Mouse (Mus musculus) intestine, embryonic 14.5 days (tissue): ENCODE measurements at regions not wholly inside any gene's neighbourhood (a gene's known extent, or its start where the extent isn't known, plus 50 kb on each side); places are given as distances from the start of the nearest gene placed in this dataset.

Source experiments
- ATAC-seq: fragments of 200-750 bp; cut with Nextera tagmentation; replicated peaks from 2 replicates; pipeline ENCODE4 v1.8.0; 2017; ENCODE audit warnings: low read depth, moderate number of reproducible peaks, moderate TSS enrichment, moderate library complexity; ENCODE audit not compliant: low FRiP score, low TSS enrichment
- DNase-seq: peaks from one replicate; pipeline ENCODE4 v3.0.0-alpha.2; 2018; ENCODE audit warnings: low spot score
- H3K27ac ChIP-seq: fragments of 300-500 bp; sonication (generic); 2 replicates; pipeline ENCODE4 v1.5.1; 2014; ENCODE audit warnings: low read depth, mild to moderate bottlenecking, control low read depth
- H3K27me3 ChIP-seq: fragments of 300-500 bp; sonication (generic); replicated peaks from 2 replicates; pipeline ENCODE4 v1.6.1; 2014; ENCODE audit warnings: low read length, control low read depth; ENCODE audit not compliant: control insufficient read depth, insufficient read depth
- H3K36me3 ChIP-seq: fragments of 300-500 bp; sonication (generic); 2 replicates; pipeline ENCODE4 v1.6.1; 2014; ENCODE audit warnings: low read length, control low read depth; ENCODE audit not compliant: control insufficient read depth, insufficient read depth
- H3K4me1 ChIP-seq: fragments of 300-500 bp; sonication (generic); replicated peaks from 2 replicates; pipeline ENCODE4 v1.6.1; 2014; ENCODE audit warnings: low read length, control low read depth, mixed read lengths; ENCODE audit not compliant: control insufficient read depth, insufficient read depth
- H3K4me2 ChIP-seq: fragments of 300-500 bp; sonication (generic); 2 replicates; pipeline ENCODE4 v1.6.1; 2014; ENCODE audit warnings: low read length
- H3K4me3 ChIP-seq: fragments of 300-500 bp; sonication (generic); 2 replicates; pipeline ENCODE4 v1.5.1; 2014; ENCODE audit warnings: low read depth, low read length, control low read depth, mixed read lengths
- H3K9ac ChIP-seq: fragments of 300-500 bp; sonication (generic); 2 replicates; pipeline ENCODE4 v1.6.1; 2014; ENCODE audit warnings: mild to moderate bottlenecking, low read length
- H3K9me3 ChIP-seq: fragments of 300-500 bp; sonication (generic); 2 replicates; pipeline ENCODE4 v1.6.1; 2016; ENCODE audit warnings: low read length, control low read depth; ENCODE audit not compliant: control insufficient read depth
- WGBS: fragments of 180-500 bp; shearing (Covaris S2); extraction: QIAGEN DNeasy Blood & Tissue Kit; methylation state at CpG from one replicate; pipeline ENCODE4 v1.1.7; 2014; 5-methylcytosine and 5-hydroxymethylcytosine counted together

DNA sequence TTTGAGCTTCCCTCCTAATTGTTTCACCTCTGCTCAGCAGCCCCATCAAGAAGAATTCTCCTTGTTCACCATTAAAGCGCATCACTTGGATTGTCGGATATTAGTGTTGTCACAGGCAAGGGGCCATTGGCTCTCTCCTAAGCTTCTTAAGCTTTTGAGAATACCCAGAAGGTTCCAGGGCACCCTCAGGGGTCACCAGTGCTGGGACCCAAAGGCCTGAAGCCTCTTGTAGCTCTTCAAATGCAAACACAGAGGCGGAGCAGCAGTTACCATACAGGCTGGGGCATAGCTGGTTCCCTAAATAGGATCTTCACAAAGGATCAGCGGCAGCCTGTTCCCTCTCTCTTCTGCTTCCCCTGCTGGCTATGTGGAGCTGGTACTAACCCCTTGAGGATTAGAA, 175.3 kb upstream of the A230072I06Rik start:
- Histone ChIP-seq H3K27ac (no peak overlapping the region), H3K4me2 (no peak overlapping the region), H3K4me1 (no peaks in the 10 kb centered on the region), H3K27me3 (no peaks in the 10 kb centered on the region), H3K9me3 (no peaks in the 10 kb centered on the region), H3K36me3 (no peaks in the 10 kb centered on the region), H3K9ac (no peak overlapping the region), H3K4me3 (no peak overlapping the region)
- WGBS = 66% methylated on average over 4 of the region's 4 CpGs
- ATAC-seq (no peak), DNase-seq (no peak)

DNA sequence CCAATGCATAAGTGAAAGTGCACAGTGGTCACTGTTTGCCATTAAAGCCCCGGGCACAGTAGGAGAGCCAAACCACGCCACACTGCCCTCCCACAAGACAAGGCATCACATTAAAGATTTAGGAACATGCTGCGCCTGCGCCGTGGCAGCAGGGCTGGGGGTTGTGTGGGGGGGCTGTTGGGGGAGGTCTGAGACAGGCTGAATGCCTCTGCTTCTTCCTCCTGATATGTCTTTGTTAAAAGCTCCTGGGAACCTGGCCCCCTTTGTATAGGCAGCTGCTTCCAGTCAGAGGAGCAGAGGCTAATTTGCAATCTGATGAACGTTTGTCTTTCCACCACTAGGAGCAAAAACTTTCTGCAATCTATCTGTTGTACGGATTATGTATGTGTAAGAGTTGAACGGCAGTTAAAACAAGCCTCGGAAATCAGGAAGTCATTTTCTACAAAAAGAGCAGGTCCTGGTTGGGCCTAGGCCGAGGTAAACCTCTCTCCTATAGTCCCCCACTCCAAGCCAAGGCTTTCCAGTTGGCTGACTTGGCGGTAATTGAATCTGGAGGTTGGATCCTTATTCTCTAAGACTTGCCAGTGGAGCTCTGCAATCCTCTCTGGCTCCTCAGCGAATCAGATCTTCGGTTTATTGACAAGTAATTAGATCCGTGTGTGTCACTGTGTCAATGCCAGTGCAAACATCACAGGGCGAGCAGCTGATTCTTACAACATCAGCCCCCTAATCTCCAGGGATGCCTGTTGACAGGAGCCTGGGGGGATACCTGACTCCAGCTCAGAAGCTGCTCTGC, 173.3 kb upstream of the A230072I06Rik start:
- 50% methylated on average over 15 of the region's 15 CpGs for WGBS
- no peak for ATAC-seq
- no peak for DNase-seq

DNA sequence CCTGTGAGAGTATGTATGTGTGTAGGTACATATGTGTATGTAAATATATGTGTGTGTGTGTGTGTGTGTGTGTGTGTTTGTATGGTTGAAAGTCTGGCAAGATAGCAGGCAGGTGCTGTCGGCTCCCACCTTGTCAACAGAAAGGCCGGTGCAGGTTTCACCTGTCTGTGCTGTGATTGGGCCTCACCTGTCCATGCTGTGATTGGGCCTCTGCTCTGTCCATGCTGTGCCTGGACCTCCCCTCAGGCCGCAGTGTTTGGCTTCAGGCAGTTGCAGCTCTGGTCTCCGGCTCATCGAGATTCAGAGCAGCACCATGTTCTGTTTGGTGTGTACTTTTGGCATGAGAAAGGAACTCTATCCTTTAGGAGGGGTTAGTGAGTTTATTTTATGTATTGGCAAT, 170.0 kb upstream of the A230072I06Rik start:
- no peak for DNase-seq
- 52% methylated on average over 5 of the region's 5 CpGs for WGBS

More for the DNA sequence above, 173.3 kb upstream of the A230072I06Rik start:
- Histone ChIP-seq H3K27ac (no peak overlapping the region), H3K4me3 (no peak overlapping the region), H3K9ac (no peak overlapping the region), H3K36me3 (no peaks in the 10 kb centered on the region), H3K4me1 (no peaks in the 10 kb centered on the region; the same call in 1 of the 2 replicates), H3K9me3 (no peaks in the 10 kb centered on the region), H3K27me3 (no peaks in the 10 kb centered on the region), H3K4me2 (no peak overlapping the region)

DNA sequence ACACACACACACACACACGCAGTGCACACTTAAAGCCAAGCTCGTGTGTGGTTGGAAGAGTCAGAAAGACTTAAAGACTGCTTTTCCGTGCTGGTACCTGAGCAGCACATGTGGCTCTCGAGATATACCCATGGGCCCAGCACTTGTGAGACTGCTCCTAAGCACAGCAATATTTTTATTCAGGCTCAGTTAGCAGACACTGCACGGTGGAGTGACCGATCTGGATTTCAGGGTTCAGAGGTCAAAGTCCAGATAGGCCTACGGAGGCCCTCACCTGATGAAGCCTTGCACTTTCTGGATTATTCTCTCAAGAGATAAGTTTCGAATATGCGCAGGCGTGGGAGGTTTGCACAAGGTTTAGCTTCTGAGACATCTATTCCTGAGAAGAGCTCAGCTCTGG, 167.0 kb upstream of the A230072I06Rik start:
- Histone ChIP-seq H3K9me3 (no peaks in the 10 kb centered on the region), H3K4me3 (no peak overlapping the region), H3K27me3 (no peaks in the 10 kb centered on the region), H3K4me2 (no peak overlapping the region), H3K9ac (no peak overlapping the region), H3K4me1 (no peaks in the 10 kb centered on the region; the same call in 1 of the 2 replicates), H3K36me3 (no peaks in the 10 kb centered on the region), H3K27ac (no peak overlapping the region)
- WGBS = 65% methylated on average over 10 of the region's 10 CpGs
- ATAC-seq = no peak
- no peak for DNase-seq

More for the DNA sequence above, 170.0 kb upstream of the A230072I06Rik start:
- Histone ChIP-seq H3K27me3 (no peaks in the 10 kb centered on the region), H3K9ac (no peak overlapping the region), H3K36me3 (no peaks in the 10 kb centered on the region), H3K9me3 (no peaks in the 10 kb centered on the region), H3K4me1 (no peaks in the 10 kb centered on the region; the same call in 1 of the 2 replicates), H3K4me3 (no peak overlapping the region), H3K27ac (no peak overlapping the region), H3K4me2 (no peak overlapping the region)
- ATAC-seq = no peak

DNA sequence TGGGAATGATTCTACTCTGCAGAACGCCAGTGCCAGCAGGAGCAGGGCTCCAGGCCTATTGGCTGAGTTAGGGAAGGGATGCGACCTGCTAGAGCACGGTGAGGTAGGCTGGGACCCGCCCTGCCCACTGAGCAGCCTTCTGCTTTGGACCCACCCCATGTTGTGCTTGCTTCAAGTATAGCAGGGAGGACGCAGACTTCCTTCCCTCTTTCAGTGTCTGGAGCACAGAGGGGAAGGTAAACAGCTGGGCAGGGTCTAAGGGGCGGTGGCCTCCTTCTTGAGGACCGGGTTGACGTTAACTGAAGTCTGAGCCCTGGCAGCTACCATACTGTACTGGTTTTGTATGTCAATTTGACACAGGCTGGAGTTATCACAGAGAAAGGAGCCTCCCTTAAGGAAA, 165.6 kb upstream of the A230072I06Rik start:
- no peak for ATAC-seq
- WGBS = 23% methylated on average over 8 of the region's 8 CpGs
- Histone ChIP-seq H3K4me1 (no peaks in the 10 kb centered on the region; the same call in 1 of the 2 replicates), H3K27ac (no peak overlapping the region), H3K4me3 (no peak overlapping the region), H3K4me2 (no peak overlapping the region), H3K27me3 (no peaks in the 10 kb centered on the region), H3K9ac (no peak overlapping the region), H3K9me3 (no peaks in the 10 kb centered on the region), H3K36me3 (no peaks in the 10 kb centered on the region)
- DNase-seq = no peak

DNA sequence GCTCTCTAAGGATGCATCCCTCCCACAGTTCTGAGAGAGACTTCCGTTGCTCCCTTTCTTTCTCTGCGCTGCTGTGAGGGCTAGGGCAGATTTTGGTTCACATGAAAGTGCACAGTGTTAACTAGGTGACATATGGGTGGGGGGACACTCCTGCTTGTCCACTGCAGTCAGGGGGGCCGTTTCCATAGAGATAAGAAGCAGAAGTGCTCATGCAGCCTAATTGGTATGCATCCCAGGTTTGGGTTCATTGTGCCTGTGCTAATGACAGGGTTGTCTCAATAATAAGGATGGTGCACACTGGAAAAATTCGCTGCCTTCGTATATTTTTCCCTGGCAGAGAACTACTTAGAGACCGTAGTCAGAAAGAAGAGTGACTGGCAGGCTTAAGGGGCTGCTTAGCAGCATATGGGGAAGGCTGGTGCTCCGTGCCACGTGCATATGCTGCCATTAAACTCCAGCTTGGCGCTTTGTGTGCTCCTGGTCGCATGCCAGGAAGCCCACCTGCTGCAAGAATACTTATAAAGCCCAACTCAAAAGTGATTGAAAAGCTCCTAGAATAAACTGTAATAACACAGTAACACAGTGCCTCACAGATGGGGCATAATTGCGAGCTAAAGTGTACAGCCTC, 152.1 kb upstream of the A230072I06Rik start:
- Histone ChIP-seq H3K36me3 (no peaks in the 10 kb centered on the region), H3K4me2 (no peak overlapping the region), H3K4me3 (no peak overlapping the region), H3K27me3 (peaks cover 5% of the 10 kb centered on the region), H3K9me3 (0 out of 2 replicates have a peak, but pooled peaks cover 3% of the 10 kb centered on the region), H3K9ac (no peak overlapping the region), H3K4me1 (no peaks in the 10 kb centered on the region), H3K27ac (no peak overlapping the region)
- WGBS = 61% methylated on average over 11 of the region's 11 CpGs
- DNase-seq (no peak), ATAC-seq (no peak)

DNA sequence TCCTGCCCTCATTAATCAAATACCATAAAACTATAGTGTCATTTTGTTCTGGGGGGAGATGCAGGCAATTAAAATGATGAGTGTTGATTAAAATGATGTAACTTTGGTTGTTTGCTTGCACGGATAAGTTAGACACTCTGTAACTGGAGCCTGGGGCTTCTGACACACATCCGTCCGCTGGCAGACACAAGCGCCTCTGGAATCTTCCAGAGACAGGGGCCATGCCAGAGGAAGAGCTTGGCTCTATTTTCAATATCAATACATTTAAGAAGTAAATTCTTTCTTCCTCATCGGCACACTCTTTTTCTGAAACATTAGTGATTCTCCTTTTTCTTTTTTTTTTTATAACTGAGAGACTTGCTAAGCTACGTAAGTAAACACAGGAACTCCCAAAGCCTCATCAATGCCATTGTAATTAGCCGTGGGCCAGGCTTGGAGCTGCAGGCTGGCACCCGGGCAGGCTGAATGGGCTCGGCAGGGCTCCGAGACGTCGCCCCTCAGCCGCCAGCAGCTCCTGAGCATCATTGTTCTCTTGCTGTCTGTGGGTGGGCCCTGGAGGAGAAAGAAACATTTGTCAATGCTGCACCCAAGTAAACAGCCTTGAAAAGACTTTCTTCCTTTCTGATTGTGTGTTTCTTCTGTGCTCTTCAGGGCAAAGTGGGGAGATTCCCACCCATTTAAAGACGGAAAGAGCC, 151.4 kb upstream of the A230072I06Rik start:
- no peak overlapping the region for H3K9ac ChIP-seq
- no peak for DNase-seq
- WGBS = 36% methylated on average over 14 of the region's 14 CpGs
- H3K4me3 ChIP-seq = no peak overlapping the region
- H3K4me1 ChIP-seq = no peaks in the 10 kb centered on the region
- no peak overlapping the region for H3K4me2 ChIP-seq
- peaks cover 5% of the 10 kb centered on the region for H3K27me3 ChIP-seq
- no peak for ATAC-seq
- no peak overlapping the region for H3K27ac ChIP-seq
- 0 out of 2 replicates have a peak, but pooled peaks cover 3% of the 10 kb centered on the region for H3K9me3 ChIP-seq
- H3K36me3 ChIP-seq = no peaks in the 10 kb centered on the region

DNA sequence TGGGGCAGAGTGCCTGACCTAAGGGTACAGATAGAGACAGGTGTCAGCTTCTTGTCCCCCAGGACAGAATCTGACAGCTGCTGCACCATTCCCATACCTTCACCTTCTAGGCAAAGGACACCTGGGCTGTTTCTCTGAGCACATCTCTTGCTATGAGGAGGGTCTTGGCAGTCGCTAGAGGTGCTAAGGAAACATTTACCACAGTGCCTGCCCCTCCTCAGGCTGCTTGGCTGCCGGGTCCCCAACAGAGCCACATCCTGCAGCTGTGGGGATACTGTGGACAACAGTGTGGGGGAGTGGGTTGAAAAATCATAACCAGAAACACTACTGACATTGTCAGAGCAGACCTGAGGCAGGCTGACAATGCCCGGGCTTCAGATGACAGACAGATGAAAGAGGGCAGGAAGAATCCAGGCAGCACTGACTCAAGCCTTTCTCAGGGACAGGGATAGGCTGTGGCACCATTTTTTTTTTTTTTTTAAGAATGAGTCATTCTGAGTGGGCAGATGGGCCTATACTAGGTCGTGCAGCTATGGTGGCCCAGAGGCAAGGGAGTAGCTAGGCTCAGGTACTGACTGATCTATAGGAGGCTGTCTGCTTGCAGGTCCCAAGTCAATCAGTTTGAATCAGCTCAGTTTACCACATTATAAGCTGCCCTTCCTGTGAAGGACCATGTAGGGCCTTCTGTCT, 150.7 kb upstream of the A230072I06Rik start:
- no peak overlapping the region for H3K9ac ChIP-seq
- H3K27ac ChIP-seq = no peak overlapping the region
- H3K36me3 ChIP-seq = no peaks in the 10 kb centered on the region
- no peaks in the 10 kb centered on the region for H3K4me1 ChIP-seq
- no peak overlapping the region for H3K4me3 ChIP-seq
- 37% methylated on average over 4 of the region's 4 CpGs for WGBS
- DNase-seq (no peak), ATAC-seq (no peak; the same call in 1 of the 2 replicates)
- H3K4me2 ChIP-seq = no peak overlapping the region
- peaks cover 5% of the 10 kb centered on the region for H3K27me3 ChIP-seq
- H3K9me3 ChIP-seq = 0 out of 2 replicates have a peak, but pooled peaks cover 3% of the 10 kb centered on the region
